ENCODE assay signal across 26 mouse cellular contexts in the genomic region with DNA sequence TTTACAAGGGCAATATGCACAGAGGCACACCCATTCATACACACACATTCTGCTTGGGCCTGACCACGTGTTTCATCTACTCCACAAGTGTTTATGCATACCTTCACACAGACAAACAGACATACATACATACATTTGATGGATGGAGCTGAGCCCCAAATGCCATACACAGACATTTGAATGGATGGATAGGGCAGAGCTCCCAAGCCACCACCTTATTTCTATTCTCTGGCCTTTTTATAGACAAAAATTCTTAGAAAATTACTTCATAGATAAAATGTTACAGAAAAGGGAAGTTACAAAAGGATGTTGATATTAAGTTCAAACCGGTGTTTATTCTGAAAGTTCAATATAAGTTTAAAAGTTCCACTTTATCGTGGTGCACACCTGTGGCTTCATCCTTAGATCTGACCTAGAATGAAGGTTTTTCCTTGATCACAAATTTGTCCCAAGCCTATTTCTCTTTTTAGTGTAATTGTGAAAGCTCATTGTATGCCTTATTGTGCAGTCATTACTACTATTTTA.
DNase-seq lines count a peak whose midpoint lies in the region; ATAC-seq and TF ChIP-seq lines count a peak whose summit lies in the region.
"Had no signal": no experiment of that assay in that cellular context is flagged by ENCODE, and none has a peak within 500 bp of the region (broad histone marks: within the 10 kb centered on the region; RNA-seq: fewer than 3 reads in every experiment).

No protein-coding gene starts in this region.

- H3K4me3 ChIP-seq in G1E (ENCODE audit: low read depth, low read length) (no peak overlapping the region), MEL (ENCODE audit: control insufficient read depth in 1 of 2, insufficient read depth in 1 of 2, low read depth in 2 of 2, low read length in 2 of 2) (no peak overlapping the region; a peak in 1 of 4 replicates)
- H3K4me3 ChIP-seq in forebrain, embryonic 16.5 days (replicated peaks; ENCODE audit: low read length): no peak overlapping the region
- H3K4me3 ChIP-seq in hindbrain, embryonic 12.5 days: no peak overlapping the region

- H3K9me3 ChIP-seq in G1E (replicated peaks) (peaks cover 10% of the 10 kb centered on the region), MEL (replicated peaks; ENCODE audit: insufficient read depth, low read length) (no peaks in the 10 kb centered on the region)
- no peaks in the 10 kb centered on the region for H3K9me3 ChIP-seq in forebrain, embryonic 16.5 days (ENCODE audit: control insufficient read depth, low read length)
- H3K9me3 ChIP-seq in hindbrain, embryonic 12.5 days (replicated peaks): no peaks in the 10 kb centered on the region

- DNase-seq in A20 (ENCODE audit: low read depth, low spot score) (peak; percentile 18), G1E (ENCODE audit: low spot score) (no peak), MEL (ENCODE audit: low read depth, low spot score) (peak; percentile 70), MEL-GATA-1-ER (ENCODE audit: extremely low read depth, low read depth) (peak; percentile 66)
- DNase-seq in Muller cell, postnatal 12 days (ENCODE audit: inconsistent ontology term): no peak
- no peak for DNase-seq in natural killer cell, adult 2 months (ENCODE audit: low spot score in 2 of 2)
- DNase-seq: adrenal gland, adult 2 months; adrenal gland, adult 8-10 months; adrenal gland, postnatal 10 days; adrenal gland, postnatal 14 days; adrenal gland, postnatal 25 days; adrenal gland, postnatal 36 days; B cell, adult 2 months; cerebellum, adult 11 months; cerebellum, adult 11-12 months; cerebellum, adult 18-20 months; cerebellum, adult 2 months; cerebellum, adult 8-10 months; cerebellum, adult 9-10 months; cerebellum, adult 9-11 months had no signal

- no peaks in the 10 kb centered on the region for H3K79me2 ChIP-seq in MEL (ENCODE audit: control insufficient read depth, insufficient read depth, low read length, poor library complexity)

- H3K36me3 ChIP-seq in G1E (replicated peaks) (no peaks in the 10 kb centered on the region), MEL (ENCODE audit: control insufficient read depth in 1 of 2, insufficient read depth in 2 of 2, low read length in 2 of 2) (peaks cover 0 to 9% of the 10 kb centered on the region in 2 experiments; a peak in 2 of 4 replicates)
- no peaks in the 10 kb centered on the region for H3K36me3 ChIP-seq in forebrain, embryonic 16.5 days (ENCODE audit: control insufficient read depth, insufficient read depth)
- no peaks in the 10 kb centered on the region for H3K36me3 ChIP-seq in hindbrain, embryonic 12.5 days

- no peak for TF ChIP-seq POLR2A in MEL (IDR thresholded peaks at IDR 0.05; ENCODE audit: control insufficient read depth in 1 of 2, insufficient read depth in 1 of 2, low read depth in 1 of 2, low read length in 2 of 2, poor library complexity in 1 of 2)

- H3K4me1 ChIP-seq in G1E (ENCODE audit: insufficient read depth, low read depth, low read length): peaks cover 19% of the 10 kb centered on the region
- peaks cover 9% of the 10 kb centered on the region in 2 experiments for H3K4me1 ChIP-seq in MEL (ENCODE audit: control insufficient read depth in 1 of 2, insufficient read depth in 2 of 2, low read length in 2 of 2)
- no peaks in the 10 kb centered on the region for H3K4me1 ChIP-seq in forebrain, embryonic 16.5 days (replicated peaks; ENCODE audit: control insufficient read depth, insufficient read depth, low read length)
- no peaks in the 10 kb centered on the region for H3K4me1 ChIP-seq in hindbrain, embryonic 12.5 days

- peak overlapping the region; percentile 70 for H3K27ac ChIP-seq in MEL (ENCODE audit: control insufficient read depth, low read depth, low read length)
- H3K27ac ChIP-seq in forebrain, embryonic 16.5 days (ENCODE audit: low read length): no peak overlapping the region
- H3K27ac ChIP-seq in hindbrain, embryonic 12.5 days: no peak overlapping the region

- no peak overlapping the region for H3K9ac ChIP-seq in MEL (ENCODE audit: control insufficient read depth, low read depth, low read length, poor library complexity, severe bottlenecking)
- no peak overlapping the region for H3K9ac ChIP-seq in forebrain, embryonic 16.5 days (replicated peaks; ENCODE audit: low read depth, low read length)
- H3K9ac ChIP-seq in hindbrain, embryonic 12.5 days: no peak overlapping the region

- ATAC-seq in G1E (ENCODE audit: extremely low read depth, insufficient number of reproducible peaks, low FRiP score, poor library complexity, severe bottlenecking): peak; percentile 34
- ATAC-seq in forebrain, embryonic 16.5 days: no peak
- no peak for ATAC-seq in hindbrain, embryonic 12.5 days (ENCODE audit: low FRiP score)
- ATAC-seq: activated CD4-positive, CD25-positive, alpha-beta regulatory T cell, adult 4 months; CD4-positive, CD25-positive, alpha-beta regulatory T cell, adult 4 months; Patski had no signal

- H3K27me3 ChIP-seq in G1E (ENCODE audit: insufficient read depth, low read length) (peaks cover 3% of the 10 kb centered on the region; the same call in 1 of the 2 replicates), MEL (ENCODE audit: control insufficient read depth in 1 of 2, insufficient read depth in 2 of 2, low read length in 2 of 2) (no peaks in the 10 kb centered on the region)
- no peaks in the 10 kb centered on the region for H3K27me3 ChIP-seq in forebrain, embryonic 16.5 days (replicated peaks; ENCODE audit: control insufficient read depth, insufficient read depth, low read length)
- no peaks in the 10 kb centered on the region for H3K27me3 ChIP-seq in hindbrain, embryonic 12.5 days
- H3K27me3 ChIP-seq: CH12.LX had no signal

- no peak for TF ChIP-seq RAD21 in MEL (IDR thresholded peaks at IDR 0.05; ENCODE audit: low read depth, low read length)

- no peak overlapping the region for H3K4me2 ChIP-seq in forebrain, embryonic 16.5 days (ENCODE audit: low read length)
- no peak overlapping the region for H3K4me2 ChIP-seq in hindbrain, embryonic 12.5 days (replicated peaks)

- TF ChIP-seq CTCF in G1E (IDR thresholded peaks at IDR 0.05; ENCODE audit: low read depth, low read length) (no peak), MEL (IDR thresholded peaks at IDR 0.05 in 2 of 3, conservative IDR thresholded peaks at IDR 0.05 in 1 of 3; ENCODE audit: control insufficient read depth in 1 of 3, insufficient read depth in 1 of 3, low read depth in 2 of 3, low read length in 3 of 3, poor library complexity in 1 of 3, severe bottlenecking in 1 of 3) (no peak)

- peak; percentile 76 to 78 for TF ChIP-seq EP300 in MEL (IDR thresholded peaks at IDR 0.05; ENCODE audit: low read depth in 1 of 2, low read length in 2 of 2)

- 81% methylated on average over 3 of the region's 3 CpGs for WGBS in forebrain, embryonic 16.5 days
- WGBS in hindbrain, embryonic 12.5 days: 83% methylated on average over 3 of the region's 3 CpGs

TF ChIP-seq in MEL, 35 proteins besides CTCF, POLR2A, EP300 and RAD21 (continues in another document):
- TF ChIP-seq USF2 (IDR thresholded peaks at IDR 0.05; ENCODE audit: borderline replicate concordance in 1 of 2, insufficient read depth in 1 of 2, low read depth in 1 of 2, low read length in 2 of 2) (no peak), BHLHE40 (IDR thresholded peaks at IDR 0.05; ENCODE audit: borderline replicate concordance, low read depth, low read length) (no peak), NRF1 (IDR thresholded peaks at IDR 0.05; ENCODE audit: insufficient read depth, low read depth, low read length, poor library complexity, severe bottlenecking) (no peak), MXI1 (IDR thresholded peaks at IDR 0.05; ENCODE audit: low read depth, low read length) (no peak; the same call in none of the 2 replicates), ZC3H11A (IDR thresholded peaks at IDR 0.05; ENCODE audit: low read depth, low read length) (no peak), MAZ (IDR thresholded peaks at IDR 0.05; ENCODE audit: low read depth, low read length) (no peak), RCOR1 (IDR thresholded peaks at IDR 0.05; ENCODE audit: low read depth, low read length) (peak; percentile 49; the same call in 1 of the 2 replicates), UBTF (IDR thresholded peaks at IDR 0.05; ENCODE audit: borderline replicate concordance, insufficient read depth, low read depth, low read length) (no peak), ETS1 (IDR thresholded peaks at IDR 0.05; ENCODE audit: low read depth, low read length) (peak; percentile 70), CHD1 (IDR thresholded peaks at IDR 0.05; ENCODE audit: low read depth, low read length) (no peak), HCFC1 (IDR thresholded peaks at IDR 0.05; ENCODE audit: low read depth, low read length) (no peak), MYC (IDR thresholded peaks at IDR 0.05; ENCODE audit: low read depth, low read length) (0 out of 2 replicates have a peak, but pooled peaks have one; percentile 70), ZKSCAN1 (IDR thresholded peaks at IDR 0.05; ENCODE audit: low read depth, low read length) (no peak), MAFK (IDR thresholded peaks at IDR 0.05; ENCODE audit: borderline replicate concordance, low read depth, low read length) (no peak), TCF12 (IDR thresholded peaks at IDR 0.05; ENCODE audit: low read depth, low read length) (peak; percentile 53), POLR2AphosphoS5 (IDR thresholded peaks at IDR 0.05; ENCODE audit: borderline replicate concordance, low read depth, low read length) (no peak), GATA1 (IDR thresholded peaks at IDR 0.05; ENCODE audit: low read depth, low read length) (peak; percentile 57), NELFE (IDR thresholded peaks at IDR 0.05; ENCODE audit: low read depth, low read length) (no peak), TAL1 (IDR thresholded peaks at IDR 0.05; ENCODE audit: low read length) (peak; percentile 40; the same call in 1 of the 2 replicates), JUND (IDR thresholded peaks at IDR 0.05; ENCODE audit: low read depth, low read length) (no peak), MEF2A (IDR thresholded peaks at IDR 0.05; ENCODE audit: extremely low read depth, insufficient replicate concordance, low read depth, low read length, poor library complexity, severe bottlenecking) (no peak), MAX (IDR thresholded peaks at IDR 0.05; ENCODE audit: low read length) (peak; percentile 81), SMC3 (IDR thresholded peaks at IDR 0.05; ENCODE audit: low read depth, low read length) (no peak), POLR2AphosphoS2 (IDR thresholded peaks at IDR 0.05; ENCODE audit: low read length) (no peak), E2F4 (IDR thresholded peaks at IDR 0.05; ENCODE audit: borderline replicate concordance, low read depth, low read length) (no peak), MYB (IDR thresholded peaks at IDR 0.05; ENCODE audit: low read depth, low read length) (no peak), SIN3A (IDR thresholded peaks at IDR 0.05; ENCODE audit: low read length) (peak; percentile 50), ELF1 (IDR thresholded peaks at IDR 0.05; ENCODE audit: low read depth, low read length) (no peak), KAT2A (conservative IDR thresholded peaks at IDR 0.05; ENCODE audit: low read depth, low read length) (no peak), USF1 (IDR thresholded peaks at IDR 0.05; ENCODE audit: low read depth, low read length) (no peak)

Comparison
In these comparisons a context has a peak if more than half of its experiments do, and no peak if none do; other contexts are left out.
1. DNase-seq: peak in A20 (single experiment), MEL (single experiment) and MEL-GATA-1-ER (single experiment); none in G1E (single experiment), Muller cell, postnatal 12 days (single experiment) and natural killer cell, adult 2 months (0 of 2).